Mouse (Mus musculus): ENCODE measurements at regions not wholly inside any gene's neighbourhood (a gene's known extent, or its start where the extent isn't known, plus 50 kb on each side); places are given as distances from the start of the nearest gene placed in this dataset.

DNA sequence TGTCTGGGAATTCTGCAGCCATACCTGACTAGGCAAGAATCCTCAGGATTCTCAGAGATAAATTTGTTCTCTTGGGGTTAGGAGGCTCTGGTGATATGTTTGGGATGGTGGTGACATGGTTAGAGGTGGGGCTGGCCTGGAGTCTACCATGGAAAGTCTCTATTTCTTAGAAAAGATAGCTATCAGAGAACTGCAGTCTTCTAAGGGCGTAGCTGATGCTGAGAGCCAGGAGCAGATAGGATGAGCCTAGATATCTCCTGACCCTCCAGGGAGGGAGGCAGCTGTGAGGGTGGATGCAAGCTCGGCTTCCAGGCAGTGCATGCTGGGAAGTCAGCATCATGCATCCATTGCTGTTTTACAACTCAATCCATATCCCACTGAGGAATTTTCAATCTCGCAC, 61.6 kb upstream of the Cxcl14 start:
- TF ChIP-seq POLR2A (IDR thresholded peaks at IDR 0.05; ENCODE audit: low read depth, low read length): no peak
- no peak for TF ChIP-seq CTCF (conservative IDR thresholded peaks at IDR 0.05; ENCODE audit: insufficient read depth, insufficient read length, low read depth, low read length)
- DNase-seq: no peak
- Histone ChIP-seq H3K36me3 (ENCODE audit: control insufficient read depth, insufficient read depth, low read length) (no peaks in the 10 kb centered on the region), H3K4me1 (ENCODE audit: control insufficient read depth, insufficient read depth, low read length) (no peaks in the 10 kb centered on the region), H3K4me3 (ENCODE audit: insufficient read depth, low read depth, low read length) (no peak overlapping the region), H3K27ac (ENCODE audit: insufficient read depth, low read depth, low read length) (no peak overlapping the region), H3K27me3 (replicated peaks; ENCODE audit: control insufficient read depth, insufficient read depth, low read length) (no peaks in the 10 kb centered on the region)
- 89% methylated on average over 3 of the region's 3 CpGs for WGBS

DNA sequence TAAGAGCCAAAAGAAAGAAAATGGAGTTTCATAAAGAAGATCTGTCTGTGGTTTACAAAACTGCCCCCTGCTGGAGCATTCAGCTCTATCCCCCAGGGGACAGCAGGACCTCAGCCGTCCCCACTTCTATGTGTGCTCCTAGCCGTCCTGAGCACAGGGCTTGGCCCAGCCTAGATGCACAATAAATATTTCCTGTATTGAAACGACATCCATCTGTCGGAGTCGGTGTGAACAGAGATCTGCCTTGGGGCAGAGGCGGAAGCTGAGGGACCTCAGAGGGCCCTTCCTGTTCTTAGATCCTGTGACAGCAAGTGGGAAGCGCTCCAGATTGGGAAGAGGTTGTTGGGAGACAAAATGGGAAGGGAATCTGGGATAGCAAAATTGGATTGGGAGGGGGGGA, 62.5 kb upstream of the Cxcl14 start:
- no peak for TF ChIP-seq CTCF (conservative IDR thresholded peaks at IDR 0.05; ENCODE audit: insufficient read depth, insufficient read length, low read depth, low read length)
- no peak for TF ChIP-seq POLR2A (IDR thresholded peaks at IDR 0.05; ENCODE audit: low read depth, low read length)
- WGBS: 47% methylated on average over 7 of the region's 7 CpGs

DNA sequence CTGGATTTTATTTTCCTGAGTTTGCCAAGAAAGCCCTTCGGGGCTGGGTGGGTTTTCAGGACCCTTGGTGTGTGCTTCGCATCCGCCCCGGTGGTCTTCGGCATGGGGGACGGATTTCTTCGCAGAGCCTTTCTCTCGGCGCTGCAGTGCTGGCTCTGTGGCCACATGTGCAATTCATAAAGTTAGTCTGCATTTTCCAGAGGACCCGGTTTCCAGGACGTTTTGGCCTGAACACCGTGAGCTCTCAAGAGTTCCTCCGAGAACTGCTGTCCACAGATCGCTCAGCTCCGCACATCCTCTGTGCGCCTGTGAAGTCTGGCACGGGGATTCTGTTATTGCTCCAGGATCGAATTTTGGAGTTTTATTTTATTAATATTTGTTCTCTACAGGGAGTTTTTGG, 63.2 kb upstream of the Cxcl14 start:
- WGBS: 90% methylated on average over 18 of the region's 18 CpGs
- H3K36me3 ChIP-seq (ENCODE audit: control insufficient read depth, insufficient read depth, low read length): no peaks in the 10 kb centered on the region
- TF ChIP-seq CTCF (conservative IDR thresholded peaks at IDR 0.05; ENCODE audit: insufficient read depth, insufficient read length, low read depth, low read length): no peak
- TF ChIP-seq POLR2A (IDR thresholded peaks at IDR 0.05; ENCODE audit: low read depth, low read length): no peak
- no peaks in the 10 kb centered on the region for H3K4me1 ChIP-seq (ENCODE audit: control insufficient read depth, insufficient read depth, low read length)
- no peak overlapping the region for H3K4me3 ChIP-seq (ENCODE audit: insufficient read depth, low read depth, low read length)
- no peaks in the 10 kb centered on the region for H3K27me3 ChIP-seq (replicated peaks; ENCODE audit: control insufficient read depth, insufficient read depth, low read length)
- no peak for DNase-seq
- no peak overlapping the region for H3K27ac ChIP-seq (ENCODE audit: insufficient read depth, low read depth, low read length)

More for the DNA sequence above, 62.5 kb upstream of the Cxcl14 start:
- Histone ChIP-seq H3K27ac (ENCODE audit: insufficient read depth, low read depth, low read length) (no peak overlapping the region), H3K36me3 (ENCODE audit: control insufficient read depth, insufficient read depth, low read length) (no peaks in the 10 kb centered on the region), H3K4me1 (ENCODE audit: control insufficient read depth, insufficient read depth, low read length) (no peaks in the 10 kb centered on the region), H3K27me3 (replicated peaks; ENCODE audit: control insufficient read depth, insufficient read depth, low read length) (no peaks in the 10 kb centered on the region), H3K4me3 (ENCODE audit: insufficient read depth, low read depth, low read length) (no peak overlapping the region)
- DNase-seq: no peak

DNA sequence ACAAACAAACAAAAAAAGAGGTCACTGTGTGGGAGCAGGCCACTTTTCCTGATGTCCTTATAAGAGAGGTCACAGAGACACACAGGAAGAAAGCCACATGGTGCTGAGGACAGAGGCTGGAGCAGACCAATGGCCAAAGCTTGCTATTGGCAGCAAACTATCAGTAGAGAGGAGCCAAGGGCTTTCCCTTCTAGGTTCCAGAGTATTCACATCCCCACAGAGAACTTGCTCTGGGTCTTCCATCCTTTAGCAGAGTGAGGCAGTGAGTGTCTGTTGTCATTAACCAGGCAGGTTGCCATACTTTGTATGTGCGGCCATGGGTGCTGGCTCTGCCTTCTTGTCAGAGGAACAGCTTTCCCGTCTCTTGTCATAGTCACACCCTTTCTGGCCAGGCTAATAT, 64.5 kb upstream of the Cxcl14 start:
- Histone ChIP-seq H3K4me3 (ENCODE audit: insufficient read depth, low read depth, low read length) (no peak overlapping the region), H3K27me3 (replicated peaks; ENCODE audit: control insufficient read depth, insufficient read depth, low read length) (no peaks in the 10 kb centered on the region), H3K36me3 (ENCODE audit: control insufficient read depth, insufficient read depth, low read length) (no peaks in the 10 kb centered on the region), H3K4me1 (ENCODE audit: control insufficient read depth, insufficient read depth, low read length) (no peaks in the 10 kb centered on the region), H3K27ac (ENCODE audit: insufficient read depth, low read depth, low read length) (no peak overlapping the region)
- no peak for DNase-seq
- TF ChIP-seq POLR2A (IDR thresholded peaks at IDR 0.05; ENCODE audit: low read depth, low read length) (no peak), CTCF (conservative IDR thresholded peaks at IDR 0.05; ENCODE audit: insufficient read depth, insufficient read length, low read depth, low read length) (no peak)
- 86% methylated on average over 2 of the region's 2 CpGs for WGBS

DNA sequence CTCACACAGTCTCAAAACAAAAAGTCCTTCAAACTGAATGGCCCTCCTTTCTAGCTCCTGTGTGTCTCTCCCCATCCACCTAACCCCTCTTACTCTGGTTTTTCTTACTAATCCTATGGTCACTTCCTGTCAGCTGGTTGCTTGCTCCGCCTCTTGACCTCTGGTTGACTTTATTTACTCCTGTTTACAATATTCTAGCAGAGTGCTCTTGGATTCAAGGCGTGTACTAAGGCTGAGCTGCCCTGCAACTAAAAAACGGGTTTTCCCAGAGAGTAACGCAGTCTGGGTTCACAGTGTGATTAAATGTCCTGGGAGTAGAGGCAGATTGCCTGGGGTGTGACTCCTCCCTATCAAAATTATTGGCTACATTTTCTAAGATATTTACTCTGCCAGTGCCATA, 64.2 kb upstream of the Gm3045 start:
- no peaks in the 10 kb centered on the region for H3K36me3 ChIP-seq (ENCODE audit: control insufficient read depth, insufficient read depth, low read length)
- no peak for DNase-seq
- no peaks in the 10 kb centered on the region for H3K4me1 ChIP-seq (ENCODE audit: control insufficient read depth, insufficient read depth, low read length)
- H3K27ac ChIP-seq (ENCODE audit: insufficient read depth, low read depth, low read length): no peak overlapping the region
- TF ChIP-seq CTCF (conservative IDR thresholded peaks at IDR 0.05; ENCODE audit: insufficient read depth, insufficient read length, low read depth, low read length) (no peak), POLR2A (IDR thresholded peaks at IDR 0.05; ENCODE audit: low read depth, low read length) (no peak)
- H3K27me3 ChIP-seq (replicated peaks; ENCODE audit: control insufficient read depth, insufficient read depth, low read length): no peaks in the 10 kb centered on the region
- no peak overlapping the region for H3K4me3 ChIP-seq (ENCODE audit: insufficient read depth, low read depth, low read length)
- 74% methylated on average over 4 of the region's 4 CpGs for WGBS

DNA sequence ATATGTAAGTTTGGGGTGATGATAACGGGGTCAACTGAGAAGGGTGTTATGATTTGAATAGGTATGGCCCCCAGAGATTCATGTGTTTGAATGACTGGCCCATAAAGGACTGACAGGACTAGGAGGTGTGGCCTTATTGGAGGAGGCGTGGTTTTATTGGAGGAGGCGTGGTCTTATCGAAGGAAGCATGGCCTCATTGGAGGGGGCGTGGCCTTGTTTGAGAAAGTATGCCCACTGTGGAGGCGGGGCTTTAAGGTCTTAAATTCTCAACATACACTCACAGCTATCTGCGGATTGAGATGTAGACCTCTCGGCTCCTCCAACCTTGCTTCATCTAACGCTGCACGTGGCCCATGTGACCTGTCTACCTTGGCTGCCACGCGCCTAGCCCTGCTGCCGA, 63.7 kb upstream of the Gm3045 start:
- no peak for TF ChIP-seq POLR2A (IDR thresholded peaks at IDR 0.05; ENCODE audit: low read depth, low read length)
- no peak for TF ChIP-seq CTCF (conservative IDR thresholded peaks at IDR 0.05; ENCODE audit: insufficient read depth, insufficient read length, low read depth, low read length)

DNA sequence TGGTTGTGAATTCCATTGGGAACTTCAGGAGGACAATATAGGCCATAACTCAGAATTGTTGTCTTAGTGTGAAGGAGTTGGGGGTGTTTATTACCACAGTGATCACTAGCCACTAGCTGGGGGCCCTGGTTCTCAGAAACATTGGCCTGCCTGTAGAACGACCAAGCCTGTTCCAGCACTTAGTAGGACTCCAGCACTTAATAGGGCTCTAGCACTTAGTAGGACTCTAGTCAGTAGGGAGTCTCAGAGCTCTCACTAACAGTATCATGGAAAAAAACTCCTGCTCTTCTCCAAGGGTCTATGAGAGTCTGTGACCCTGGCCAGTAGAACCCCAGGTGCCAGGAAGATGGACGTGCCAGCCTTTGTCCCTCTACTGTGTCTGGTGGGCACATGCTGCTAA, 56.8 kb upstream of the Gm3045 start:
- Histone ChIP-seq H3K4me3 (ENCODE audit: insufficient read depth, low read depth, low read length) (no peak overlapping the region), H3K4me1 (ENCODE audit: control insufficient read depth, insufficient read depth, low read length) (no peaks in the 10 kb centered on the region), H3K27me3 (replicated peaks; ENCODE audit: control insufficient read depth, insufficient read depth, low read length) (no peaks in the 10 kb centered on the region), H3K27ac (ENCODE audit: insufficient read depth, low read depth, low read length) (no peak overlapping the region), H3K36me3 (ENCODE audit: control insufficient read depth, insufficient read depth, low read length) (no peaks in the 10 kb centered on the region)
- no peak for TF ChIP-seq CTCF (conservative IDR thresholded peaks at IDR 0.05; ENCODE audit: insufficient read depth, insufficient read length, low read depth, low read length)
- DNase-seq: no peak
- WGBS: 73% methylated on average over 2 of the region's 2 CpGs

More for the DNA sequence above, 63.7 kb upstream of the Gm3045 start:
- no peak overlapping the region for H3K4me3 ChIP-seq (ENCODE audit: insufficient read depth, low read depth, low read length)
- H3K4me1 ChIP-seq (ENCODE audit: control insufficient read depth, insufficient read depth, low read length): no peaks in the 10 kb centered on the region
- H3K27me3 ChIP-seq (replicated peaks; ENCODE audit: control insufficient read depth, insufficient read depth, low read length): no peaks in the 10 kb centered on the region
- DNase-seq: no peak
- H3K36me3 ChIP-seq (ENCODE audit: control insufficient read depth, insufficient read depth, low read length): no peaks in the 10 kb centered on the region
- WGBS: 64% methylated on average over 13 of the region's 13 CpGs
- no peak overlapping the region for H3K27ac ChIP-seq (ENCODE audit: insufficient read depth, low read depth, low read length)

DNA sequence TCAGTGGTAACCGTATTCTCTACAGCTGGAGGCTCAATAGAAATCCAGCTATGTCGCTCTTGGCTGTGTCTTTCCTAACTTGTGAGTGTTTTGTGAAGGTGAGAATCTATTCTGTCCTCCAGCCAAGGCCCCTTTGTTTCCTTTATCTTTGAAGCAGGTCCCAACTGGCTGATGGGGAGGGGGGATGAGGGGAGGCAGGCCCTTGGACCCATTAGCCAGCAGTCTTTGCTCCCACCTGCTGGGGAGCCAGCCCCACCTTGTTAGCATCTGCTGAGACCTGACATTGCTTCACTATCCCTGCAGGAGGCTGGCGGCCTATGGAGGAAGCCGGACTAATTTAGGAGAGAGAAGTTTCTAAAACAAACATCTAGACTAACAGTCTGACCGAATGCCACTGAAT, 55.0 kb upstream of the Gm3045 start:
- H3K4me3 ChIP-seq (ENCODE audit: insufficient read depth, low read depth, low read length): no peak overlapping the region
- no peak overlapping the region for H3K27ac ChIP-seq (ENCODE audit: insufficient read depth, low read depth, low read length)
- H3K27me3 ChIP-seq (replicated peaks; ENCODE audit: control insufficient read depth, insufficient read depth, low read length): no peaks in the 10 kb centered on the region
- no peak for DNase-seq
- no peaks in the 10 kb centered on the region for H3K36me3 ChIP-seq (ENCODE audit: control insufficient read depth, insufficient read depth, low read length)
- TF ChIP-seq POLR2A (IDR thresholded peaks at IDR 0.05; ENCODE audit: low read depth, low read length) (no peak), CTCF (conservative IDR thresholded peaks at IDR 0.05; ENCODE audit: insufficient read depth, insufficient read length, low read depth, low read length) (no peak)
- H3K4me1 ChIP-seq (ENCODE audit: control insufficient read depth, insufficient read depth, low read length): no peaks in the 10 kb centered on the region
- 56% methylated on average over 5 of the region's 5 CpGs for WGBS

Data from kidney, adult 2 months (tissue).